Mouse (Mus musculus): ENCODE measurements at regions not wholly inside any gene's neighbourhood (a gene's known extent, or its start where the extent isn't known, plus 50 kb on each side); places are given as distances from the start of the nearest gene placed in this dataset.

DNA sequence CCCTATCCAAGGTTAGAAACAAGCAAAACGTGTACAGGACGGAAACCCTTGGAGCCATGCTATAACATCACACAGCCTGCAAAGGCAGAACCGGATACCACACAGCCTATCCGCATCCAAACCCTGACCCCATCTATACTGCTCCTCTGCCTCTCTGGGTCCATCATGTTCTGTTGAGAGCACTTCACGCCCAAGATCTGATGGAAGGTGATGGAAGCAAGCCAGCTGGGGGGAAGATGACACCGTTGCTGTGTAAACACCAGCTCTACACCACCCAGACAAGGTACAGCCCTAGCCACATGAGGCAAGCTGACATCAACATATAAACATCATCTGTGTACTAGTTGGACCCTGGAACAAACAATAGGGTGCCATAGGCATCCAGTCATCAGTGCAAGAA, 234.8 kb upstream of the Zfp637 start:
- Histone ChIP-seq H3K9ac (ENCODE audit: control insufficient read depth, low read depth, low read length, poor library complexity, severe bottlenecking) (no peak overlapping the region), H3K79me2 (ENCODE audit: control insufficient read depth, insufficient read depth, low read length, poor library complexity) (no peaks in the 10 kb centered on the region), H3K36me3 (ENCODE audit: control insufficient read depth in 1 of 2, insufficient read depth in 2 of 2, low read length in 2 of 2) (no peaks in the 10 kb centered on the region), H3K4me3 (ENCODE audit: control insufficient read depth in 1 of 2, insufficient read depth in 1 of 2, low read depth in 2 of 2, low read length in 2 of 2) (no peak overlapping the region), H3K4me1 (ENCODE audit: control insufficient read depth in 1 of 2, insufficient read depth in 2 of 2, low read length in 2 of 2) (no peaks in the 10 kb centered on the region), H3K9me3 (replicated peaks; ENCODE audit: insufficient read depth, low read length) (no peaks in the 10 kb centered on the region), H3K27me3 (ENCODE audit: control insufficient read depth in 1 of 2, insufficient read depth in 2 of 2, low read length in 2 of 2) (no peaks in the 10 kb centered on the region), H3K27ac (ENCODE audit: control insufficient read depth, low read depth, low read length) (no peak overlapping the region)
- no peak for TF ChIP-seq ETS1 (IDR thresholded peaks at IDR 0.05; ENCODE audit: low read depth, low read length)
- no peak for DNase-seq (ENCODE audit: low read depth, low spot score)

- H3K79me2 ChIP-seq (ENCODE audit: control insufficient read depth, insufficient read depth, low read length, poor library complexity) = no peaks in the 10 kb centered on the region
- H3K36me3 ChIP-seq (ENCODE audit: control insufficient read depth in 1 of 2, insufficient read depth in 2 of 2, low read length in 2 of 2) = no peaks in the 10 kb centered on the region
- H3K27ac ChIP-seq (ENCODE audit: control insufficient read depth, low read depth, low read length) = no peak overlapping the region
- no peaks in the 10 kb centered on the region for H3K9me3 ChIP-seq (replicated peaks; ENCODE audit: insufficient read depth, low read length)
- no peak for DNase-seq (ENCODE audit: low read depth, low spot score)
- no peaks in the 10 kb centered on the region for H3K4me1 ChIP-seq (ENCODE audit: control insufficient read depth in 1 of 2, insufficient read depth in 2 of 2, low read length in 2 of 2)
- TF ChIP-seq GABPA (IDR thresholded peaks at IDR 0.05; ENCODE audit: low read depth, low read length) (no peak), MAZ (IDR thresholded peaks at IDR 0.05; ENCODE audit: low read depth, low read length) (no peak), NRF1 (IDR thresholded peaks at IDR 0.05; ENCODE audit: insufficient read depth, low read depth, low read length, poor library complexity, severe bottlenecking) (no peak), CHD2 (IDR thresholded peaks at IDR 0.05; ENCODE audit: low read length) (no peak), POLR2A (IDR thresholded peaks at IDR 0.05; ENCODE audit: control insufficient read depth in 1 of 2, insufficient read depth in 1 of 2, low read depth in 1 of 2, low read length in 2 of 2, poor library complexity in 1 of 2) (no peak), POLR2AphosphoS2 (IDR thresholded peaks at IDR 0.05; ENCODE audit: low read length) (no peak), HCFC1 (IDR thresholded peaks at IDR 0.05; ENCODE audit: low read depth, low read length) (no peak), ETS1 (IDR thresholded peaks at IDR 0.05; ENCODE audit: low read depth, low read length) (no peak), UBTF (IDR thresholded peaks at IDR 0.05; ENCODE audit: borderline replicate concordance, insufficient read depth, low read depth, low read length) (no peak), JUND (IDR thresholded peaks at IDR 0.05; ENCODE audit: low read depth, low read length) (no peak), RCOR1 (IDR thresholded peaks at IDR 0.05; ENCODE audit: low read depth, low read length) (no peak), TAL1 (IDR thresholded peaks at IDR 0.05; ENCODE audit: low read length) (no peak), CTCF (IDR thresholded peaks at IDR 0.05 in 2 of 3, conservative IDR thresholded peaks at IDR 0.05 in 1 of 3; ENCODE audit: control insufficient read depth in 1 of 3, insufficient read depth in 1 of 3, low read depth in 2 of 3, low read length in 3 of 3, poor library complexity in 1 of 3, severe bottlenecking in 1 of 3) (no peak), USF1 (IDR thresholded peaks at IDR 0.05; ENCODE audit: low read depth, low read length) (no peak)
- H3K4me3 ChIP-seq (ENCODE audit: control insufficient read depth in 1 of 2, insufficient read depth in 1 of 2, low read depth in 2 of 2, low read length in 2 of 2) = no peak overlapping the region
- H3K27me3 ChIP-seq (ENCODE audit: control insufficient read depth in 1 of 2, insufficient read depth in 2 of 2, low read length in 2 of 2) = no peaks in the 10 kb centered on the region
- no peak overlapping the region for H3K9ac ChIP-seq (ENCODE audit: control insufficient read depth, low read depth, low read length, poor library complexity, severe bottlenecking)
Measured at GRCm38 (mm10) chr6:117607023-117607422, 234.0 kb upstream of the Zfp637 start.
